Mouse (Mus musculus) liver, adult 2 months (tissue): Measurements from ENCODE around the gene Sh2d6.

Experiments used
- CTCF ChIP-seq: fragments of 200-500 bp; IDR thresholded peaks from 2 replicates; pipeline ENCODE4 v1.5.1; 2011; ENCODE audit warnings: low read depth, low read length, control low read depth
- POLR2A ChIP-seq: fragments of 200-500 bp; IDR thresholded peaks from 2 replicates; pipeline ENCODE4 v1.6.1; 2011; ENCODE audit warnings: low read length, control low read depth; ENCODE audit not compliant: insufficient read depth; ENCODE audit errors: extremely low read depth

DNA sequence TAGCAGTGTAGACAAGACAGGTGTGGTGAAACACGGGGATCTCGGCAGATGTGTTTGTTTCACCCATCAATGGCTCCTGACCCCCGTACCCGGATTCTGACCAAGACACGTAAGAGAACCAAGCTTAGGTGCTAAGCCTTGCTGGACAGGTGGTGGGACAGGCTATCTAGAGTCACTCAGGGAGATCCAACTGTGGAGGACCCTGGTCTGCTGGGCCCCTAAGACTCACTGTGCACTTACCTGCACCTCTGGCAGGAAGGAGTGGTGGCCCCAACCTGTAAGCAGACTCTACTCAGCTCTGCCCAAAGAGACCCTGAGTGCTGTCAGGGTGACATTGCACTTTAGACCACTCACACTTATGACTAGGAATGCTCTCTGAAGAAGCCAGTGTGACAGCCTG lies 603 bp downstream of the Sh2d6 start:
- TF ChIP-seq CTCF (no peak), POLR2A (no peak)
